Mouse (Mus musculus): ENCODE measurements around the gene Tlr6.

GRCm38 (mm10) chr5:65006011-65006491 is 46.2 kb upstream of the Tlr6 start:
- TF ChIP-seq CTCF (IDR thresholded peaks at IDR 0.05; ENCODE audit: control insufficient read depth, insufficient read depth, insufficient read length): no peak
- no peak for TF ChIP-seq MYOD1 (IDR thresholded peaks at IDR 0.05; ENCODE audit: control insufficient read depth, insufficient read length, low read depth)
- no peak for TF ChIP-seq MYOG (IDR thresholded peaks at IDR 0.05; ENCODE audit: control insufficient read depth, extremely low read depth, insufficient read length)
- no peak for TF ChIP-seq USF1 (IDR thresholded peaks at IDR 0.05; ENCODE audit: low read depth)
- no peak for TF ChIP-seq CEBPB (IDR thresholded peaks at IDR 0.05; ENCODE audit: low read depth)
- no peak for TF ChIP-seq FOSL1 (IDR thresholded peaks at IDR 0.05; ENCODE audit: insufficient read depth, low read length, poor library complexity, severe bottlenecking)
- no peak for TF ChIP-seq MAX (IDR thresholded peaks at IDR 0.05)

Data from C2C12 (cell line).